Mouse (Mus musculus): ENCODE measurements around the gene Olfr90. TPM values are rescaled to one million over a fixed set of nuclear protein-coding genes. Genes with fewer than 3 reads are reported as not detected.
"Not testable (repeated sequence)": the region's sequence is repeated elsewhere in the genome, so short reads cannot be mapped to it uniquely, and the experiment has no call there.

The Olfr90 gene
- polyA plus RNA-seq (2017; shearing (Covaris generic)) = under 1 TPM in 1 of 2 experiments, not detected in 1; 0.11 TPM

- ATAC-seq = no peak
Observed at GRCm38 (mm10) chr17:37088399-37088798, at the start of gene Olfr90. TSS of gene Olfr90 (minus strand) at chr17:37088499.

GRCm38 (mm10) chr17:37131366-37131765 is 43.1 kb upstream of the Olfr90 start:
- not testable (repeated sequence) for ATAC-seq

GRCm38 (mm10) chr17:37119988-37120387 is 31.7 kb upstream of the Olfr90 start, which contains the start of gene Olfr92:
TSS of gene Olfr92 (minus strand) at chr17:37120088.
- ATAC-seq = no peak

GRCm38 (mm10) chr17:37098178-37098577 is 9.9 kb upstream of the Olfr90 start, which contains the start of gene Olfr91:
TSS of gene Olfr91 (minus strand) at chr17:37098278.
- ATAC-seq = no peak

- no peak for ATAC-seq
Observed at GRCm38 (mm10) chr17:37093289-37093688, 5.0 kb upstream of the Olfr90 start.

GRCm38 (mm10) chr17:37092198-37092597 is 3.9 kb upstream of the Olfr90 start:
- ATAC-seq = no peak

- ATAC-seq = no peak
Observed at GRCm38 (mm10) chr17:37085545-37085944, 2.8 kb downstream of the Olfr90 start.

GRCm38 (mm10) chr17:37084632-37085031 is 3.7 kb downstream of the Olfr90 start:
- no peak for ATAC-seq

GRCm38 (mm10) chr17:37083327-37083726 is 5.0 kb downstream of the Olfr90 start:
- ATAC-seq = peak; percentile 86

GRCm38 (mm10) chr17:37081659-37082058 is 6.6 kb downstream of the Olfr90 start:
- no peak for ATAC-seq

- no peak for ATAC-seq
Observed at GRCm38 (mm10) chr17:37080119-37080518, 8.2 kb downstream of the Olfr90 start.

- ATAC-seq = no peak
Observed at GRCm38 (mm10) chr17:37078990-37079389, 9.3 kb downstream of the Olfr90 start.

- no peak for ATAC-seq
Observed at GRCm38 (mm10) chr17:37078193-37078592, 10.1 kb downstream of the Olfr90 start.

GRCm38 (mm10) chr17:37075766-37076165 is 12.5 kb downstream of the Olfr90 start:
- no peak for ATAC-seq

- no peak for ATAC-seq
Observed at GRCm38 (mm10) chr17:37075181-37075580, 13.1 kb downstream of the Olfr90 start.

GRCm38 (mm10) chr17:37072730-37073276 is 15.5 kb downstream of the Olfr90 start:
- no peak for ATAC-seq

GRCm38 (mm10) chr17:37072080-37072729 is 16.1 kb downstream of the Olfr90 start:
- no peak for ATAC-seq

- no peak for ATAC-seq
Observed at GRCm38 (mm10) chr17:37070121-37070520, 18.2 kb downstream of the Olfr90 start.

- no peak for ATAC-seq
Observed at GRCm38 (mm10) chr17:37067861-37068260, 20.4 kb downstream of the Olfr90 start.

- ATAC-seq = no peak
Observed at GRCm38 (mm10) chr17:37065993-37066392, 22.3 kb downstream of the Olfr90 start.

GRCm38 (mm10) chr17:37063686-37064495 is 24.4 kb downstream of the Olfr90 start:
- no peak for ATAC-seq

- no peak for ATAC-seq
Observed at GRCm38 (mm10) chr17:37063063-37063462, 25.2 kb downstream of the Olfr90 start.

GRCm38 (mm10) chr17:37062101-37062641 is 26.1 kb downstream of the Olfr90 start:
- no peak for ATAC-seq

Measured in CD4-positive, CD25-positive, alpha-beta regulatory T cell, adult 4 months (primary cell).